Mouse (Mus musculus): Measurements from ENCODE around the gene Nfe2. TPM values are rescaled to one million over a fixed set of nuclear protein-coding genes. Genes with fewer than 3 reads are reported as not detected.
"Not testable (repeated sequence)": the region's sequence is repeated elsewhere in the genome, so short reads cannot be mapped to it uniquely, and the experiment has no call there.

The Nfe2 gene
- polyA plus RNA-seq, 1 experiment from 2014 or later: 1.9 TPM

GRCm38 (mm10) chr15:103248401-103249313 is 9.5 kb downstream of the Nfe2 start:
- H3K27ac ChIP-seq: no peak overlapping the region
- H3K36me3 ChIP-seq: peaks cover 47% of the 10 kb centered on the region
- no peak overlapping the region for H3K9ac ChIP-seq
- no peaks in the 10 kb centered on the region for H3K27me3 ChIP-seq
- no peak overlapping the region for H3K4me2 ChIP-seq
- ATAC-seq (replicated peaks; ENCODE audit: insufficient number of reproducible peaks, insufficient read depth, low FRiP score, low read depth): peak; percentile 35; the same call in 1 of the 2 replicates
- 79% methylated on average over 28 of the region's 28 CpGs for WGBS
- H3K4me3 ChIP-seq: no peak overlapping the region
- H3K9me3 ChIP-seq (replicated peaks): no peaks in the 10 kb centered on the region
- peaks cover 10% of the 10 kb centered on the region for H3K4me1 ChIP-seq (replicated peaks)

- peaks cover 16% of the 10 kb centered on the region for H3K4me1 ChIP-seq (replicated peaks)
- H3K36me3 ChIP-seq: peaks cover 54% of the 10 kb centered on the region
These were observed 10.3 kb downstream of the Nfe2 start for GRCm38 (mm10) chr15:103247782-103248400.

GRCm38 (mm10) chr15:103247078-103247781 is 11.0 kb downstream of the Nfe2 start:
- Histone ChIP-seq H3K9ac (no peak overlapping the region), H3K4me3 (no peak overlapping the region), H3K4me1 (replicated peaks) (peaks cover 22% of the 10 kb centered on the region), H3K9me3 (replicated peaks) (no peaks in the 10 kb centered on the region), H3K4me2 (no peak overlapping the region), H3K27ac (no peak overlapping the region), H3K36me3 (peaks cover 61% of the 10 kb centered on the region), H3K27me3 (no peaks in the 10 kb centered on the region)
- WGBS: 87% methylated on average over 9 of the region's 9 CpGs
- ATAC-seq (replicated peaks; ENCODE audit: insufficient number of reproducible peaks, insufficient read depth, low FRiP score, low read depth): no peak

More at GRCm38 (mm10) chr15:103247782-103248400, 10.3 kb downstream of the Nfe2 start:
- H3K9me3 ChIP-seq (replicated peaks): no peaks in the 10 kb centered on the region
- no peak overlapping the region for H3K9ac ChIP-seq
- H3K4me3 ChIP-seq: no peak overlapping the region
- no peak overlapping the region for H3K27ac ChIP-seq
- no peaks in the 10 kb centered on the region for H3K27me3 ChIP-seq
- H3K4me2 ChIP-seq: no peak overlapping the region
- ATAC-seq (replicated peaks; ENCODE audit: insufficient number of reproducible peaks, insufficient read depth, low FRiP score, low read depth): no peak

- Histone ChIP-seq H3K4me3 (no peak overlapping the region), H3K9me3 (replicated peaks) (no peaks in the 10 kb centered on the region), H3K27ac (peak overlapping the region; percentile 21; the same call in 1 of the 2 replicates), H3K4me2 (no peak overlapping the region), H3K4me1 (replicated peaks) (peaks cover 28% of the 10 kb centered on the region), H3K9ac (no peak overlapping the region), H3K27me3 (no peaks in the 10 kb centered on the region), H3K36me3 (peaks cover 70% of the 10 kb centered on the region)
- ATAC-seq (replicated peaks; ENCODE audit: insufficient number of reproducible peaks, insufficient read depth, low FRiP score, low read depth): no peak
- WGBS: 40% methylated on average over 6 of the region's 6 CpGs
These were observed 12.6 kb downstream of the Nfe2 start for GRCm38 (mm10) chr15:103245616-103246015.

GRCm38 (mm10) chr15:103242885-103243284 is 15.3 kb downstream of the Nfe2 start:
- Histone ChIP-seq H3K36me3 (peaks cover 58% of the 10 kb centered on the region), H3K4me1 (replicated peaks) (peaks cover 36% of the 10 kb centered on the region), H3K4me2 (peak overlapping the region; percentile 69), H3K27me3 (no peaks in the 10 kb centered on the region), H3K27ac (no peak overlapping the region; the same call in 1 of the 2 replicates), H3K9ac (peak overlapping the region; percentile 20; the same call in 1 of the 2 replicates), H3K9me3 (replicated peaks) (no peaks in the 10 kb centered on the region), H3K4me3 (peak overlapping the region; percentile 73)
- 67% methylated on average over 8 of the region's 8 CpGs for WGBS
- ATAC-seq (replicated peaks; ENCODE audit: insufficient number of reproducible peaks, insufficient read depth, low FRiP score, low read depth): no peak

- Histone ChIP-seq H3K4me2 (peak overlapping the region; percentile 69), H3K9ac (peak overlapping the region; percentile 63), H3K27ac (peak overlapping the region; percentile 95), H3K4me3 (peak overlapping the region; percentile 73), H3K4me1 (replicated peaks) (peaks cover 42% of the 10 kb centered on the region), H3K36me3 (peaks cover 43% of the 10 kb centered on the region)
- not testable (repeated sequence) for H3K9me3 ChIP-seq (replicated peaks); ATAC-seq (replicated peaks; ENCODE audit: insufficient number of reproducible peaks, insufficient read depth, low FRiP score, low read depth); H3K27me3 ChIP-seq
- 14% methylated on average over 12 of the region's 12 CpGs for WGBS
These were observed 16.9 kb downstream of the Nfe2 start for GRCm38 (mm10) chr15:103241071-103242018.

GRCm38 (mm10) chr15:103240160-103241028 is 17.8 kb downstream of the Nfe2 start, which contains the start of gene Hnrnpa1:
Gene Hnrnpa1, plus strand, starts transcription at chr15:103240432.
- H3K27ac ChIP-seq: peak within 1 kb of the TSS; percentile 95
- H3K4me1 ChIP-seq (replicated peaks): peaks cover 42% of the 10 kb centered on the region
- H3K4me2 ChIP-seq: peak within 1 kb of the TSS; percentile 70
- H3K4me3 ChIP-seq: peak within 1 kb of the TSS; percentile 73
- under 1% methylated on average over 47 of the region's 47 CpGs for WGBS
- H3K9ac ChIP-seq: peak within 1 kb of the TSS; percentile 63
- no peaks in the 10 kb centered on the region for H3K27me3 ChIP-seq
- H3K36me3 ChIP-seq: peaks cover 42% of the 10 kb centered on the region
- H3K9me3 ChIP-seq (replicated peaks): no peaks in the 10 kb centered on the region
- peak; percentile 90 for ATAC-seq (replicated peaks; ENCODE audit: insufficient number of reproducible peaks, insufficient read depth, low FRiP score, low read depth)

GRCm38 (mm10) chr15:103239685-103240159 is 18.5 kb downstream of the Nfe2 start, which contains the start of gene Cbx5:
Gene Cbx5, minus strand, starts transcription at chr15:103239816.
- under 1% methylated on average over 39 of the region's 39 CpGs for WGBS
- H3K9me3 ChIP-seq (replicated peaks): no peaks in the 10 kb centered on the region
- peaks cover 39% of the 10 kb centered on the region for H3K36me3 ChIP-seq
- H3K4me2 ChIP-seq: peak within 1 kb of the TSS; percentile 70
- H3K4me3 ChIP-seq: peak within 1 kb of the TSS; percentile 73
- peak within 1 kb of the TSS; percentile 95 for H3K27ac ChIP-seq
- H3K9ac ChIP-seq: peak within 1 kb of the TSS; percentile 63
- ATAC-seq (replicated peaks; ENCODE audit: insufficient number of reproducible peaks, insufficient read depth, low FRiP score, low read depth): peak; percentile 94
- no peaks in the 10 kb centered on the region for H3K27me3 ChIP-seq
- H3K4me1 ChIP-seq (replicated peaks): peaks cover 39% of the 10 kb centered on the region

GRCm38 (mm10) chr15:103239130-103239684 is 19.0 kb downstream of the Nfe2 start:
- under 1% methylated on average over 26 of the region's 26 CpGs for WGBS
- Histone ChIP-seq H3K4me1 (replicated peaks) (peaks cover 39% of the 10 kb centered on the region), H3K9ac (peak overlapping the region; percentile 51), H3K27ac (peak overlapping the region; percentile 95), H3K4me2 (peak overlapping the region; percentile 70), H3K36me3 (peaks cover 40% of the 10 kb centered on the region), H3K27me3 (no peaks in the 10 kb centered on the region), H3K9me3 (replicated peaks) (no peaks in the 10 kb centered on the region), H3K4me3 (peak overlapping the region; percentile 73)
- peak; percentile 87 for ATAC-seq (replicated peaks; ENCODE audit: insufficient number of reproducible peaks, insufficient read depth, low FRiP score, low read depth)

Data from heart, embryonic 15.5 days (tissue).